Mouse (Mus musculus) heart, postnatal 0 days (tissue): ENCODE measurements around the gene Sult4a1. TPM values are rescaled to one million over a fixed set of nuclear protein-coding genes. Genes with fewer than 3 reads are reported as not detected.

Experiments used
- ATAC-seq: fragments of 200-750 bp; cut with Nextera tagmentation; 2 replicates; pipeline ENCODE4 v1.8.0; 2017; ENCODE audit warnings: low read depth, moderate number of reproducible peaks, moderate library complexity; ENCODE audit not compliant: insufficient read depth
- DNase-seq: peaks from one replicate; pipeline ENCODE4 v3.0.0-alpha.2; 2016; ENCODE audit warnings: low spot score
- H3K27ac ChIP-seq: fragments of 300-500 bp; sonication (generic); 2 replicates; pipeline ENCODE4 v1.5.1; 2014; ENCODE audit warnings: low read depth, mild to moderate bottlenecking
- H3K27me3 ChIP-seq: fragments of 300-500 bp; sonication (generic); 2 replicates; pipeline ENCODE4 v1.6.1; 2014; ENCODE audit warnings: low read length, mixed read lengths; ENCODE audit not compliant: control insufficient read depth, insufficient read depth
- H3K36me3 ChIP-seq: fragments of 300-500 bp; sonication (generic); replicated peaks from 2 replicates; pipeline ENCODE4 v1.6.1; 2014; ENCODE audit warnings: low read length, mixed read lengths; ENCODE audit not compliant: control insufficient read depth, insufficient read depth
- H3K4me1 ChIP-seq: fragments of 300-500 bp; sonication (generic); 2 replicates; pipeline ENCODE4 v1.6.1; 2014; ENCODE audit warnings: antibody characterized with exemption; ENCODE audit not compliant: control insufficient read depth, insufficient read depth
- H3K4me2 ChIP-seq: fragments of 300-500 bp; sonication (generic); 2 replicates; pipeline ENCODE4 v1.6.1; 2014; ENCODE audit warnings: low read depth, mild to moderate bottlenecking, low read length, moderate library complexity
- H3K4me3 ChIP-seq: fragments of 300-500 bp; sonication (generic); 2 replicates; pipeline ENCODE4 v1.5.1; 2014; ENCODE audit warnings: low read depth, low read length
- H3K9ac ChIP-seq: fragments of 300-500 bp; sonication (generic); replicated peaks from 2 replicates; pipeline ENCODE4 v1.6.1; 2014; ENCODE audit warnings: low read depth, low read length, mixed read lengths
- H3K9me3 ChIP-seq: fragments of 300-500 bp; sonication (generic); replicated peaks from 2 replicates; pipeline ENCODE4 v1.6.1; 2016; ENCODE audit warnings: low read length; ENCODE audit not compliant: control insufficient read depth
- CTCF ChIP-seq: IDR thresholded peaks from 2 replicates; pipeline ENCODE4 v1.5.1; 2016; ENCODE audit warnings: antibody characterized with exemption, control low read depth, low read depth
- EP300 ChIP-seq: IDR thresholded peaks from 2 replicates; pipeline ENCODE4 v1.6.1; 2016; ENCODE audit warnings: antibody characterized with exemption, low read depth
- WGBS: fragments of 180-500 bp; shearing (Covaris S2); extraction: QIAGEN DNeasy Blood & Tissue Kit; methylation state at CpG from one replicate; pipeline ENCODE4 v1.1.7; 2014; 5-methylcytosine and 5-hydroxymethylcytosine counted together
- polyA plus RNA-seq: library from polyadenylated mRNA; unstranded; fragments of >200 nt; fragmentation: Nextera tagmentation; extraction: Ambion mirVana; gene quantifications from 2 replicates; pipeline ENCODE4 v1.2.1, GENCODE M21; 2015
- total RNA-seq: library from RNA; depleted of rRNA; stranded (reverse); fragments of >200 nt; gene quantifications from 2 replicates; pipeline ENCODE4 v1.2.3, GENCODE M21; 2014; ENCODE audit warnings: low replicate concordance; rRNA removed

The Sult4a1 gene
- total and polyA plus RNA-seq, 2 experiments from 2014 or later, result 0.18 to 0.46 TPM

DNA sequence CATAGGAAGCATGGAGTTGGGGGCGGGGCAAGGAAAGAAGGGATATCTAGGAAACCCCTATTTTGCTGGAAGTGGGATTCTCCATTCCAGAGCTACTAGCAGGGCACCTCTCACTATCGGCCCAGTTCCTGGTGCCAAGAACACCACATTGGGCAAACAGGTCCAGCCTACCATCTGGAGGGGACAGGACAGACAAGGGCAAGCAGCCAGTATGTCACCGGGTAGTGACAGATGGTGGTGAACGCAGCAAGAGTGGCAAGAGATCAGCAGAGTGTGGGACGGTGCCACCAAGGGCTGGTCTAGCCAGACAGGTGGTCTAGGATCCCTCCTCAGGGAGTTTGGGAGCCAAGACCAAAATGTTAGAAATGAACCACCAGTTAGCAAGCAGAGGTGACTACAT is 68.5 kb downstream of the Sult4a1 start:
- ATAC-seq, result no peak
- H3K9ac ChIP-seq, result no peak overlapping the region

More for the DNA sequence above, 68.5 kb downstream of the Sult4a1 start:
- TF ChIP-seq CTCF (no peak), EP300 (no peak)
- H3K36me3 ChIP-seq, result no peaks in the 10 kb centered on the region
- DNase-seq, result no peak
- no peaks in the 10 kb centered on the region for H3K27me3 ChIP-seq
- H3K9me3 ChIP-seq, result no peaks in the 10 kb centered on the region
- no peak overlapping the region for H3K4me3 ChIP-seq
- H3K4me2 ChIP-seq, result no peak overlapping the region
- WGBS, result 84% methylated on average over 5 of the region's 5 CpGs
- H3K4me1 ChIP-seq, result no peaks in the 10 kb centered on the region
- no peak overlapping the region for H3K27ac ChIP-seq

Other genes with a start within 250 kb of the Sult4a1 start
- gene Efcab6, start 40.4 kb downstream of the Sult4a1 start, total RNA-seq, result 0.12 TPM in 1 of 2 replicates, not detected in the other
- 0.08 TPM in 1 of 2 replicates, not detected in the other for gene Efcab6, start 40.4 kb downstream of the Sult4a1 start, polyA plus RNA-seq
- not detected in 2 replicates for gene Pnpla5, start 17.4 kb upstream of the Sult4a1 start, total RNA-seq
- gene Pnpla5, start 17.4 kb upstream of the Sult4a1 start, polyA plus RNA-seq, result not detected in 2 replicates
- gene Pnpla3, start 62.1 kb upstream of the Sult4a1 start, total RNA-seq, result not detected in 2 replicates
- 0.32 and 0.48 TPM in 2 replicates for gene Pnpla3, start 62.1 kb upstream of the Sult4a1 start, polyA plus RNA-seq
- gene Samm50, start 86.5 kb upstream of the Sult4a1 start, total RNA-seq, result 34.1 and 42.4 TPM in 2 replicates
- gene Samm50, start 86.5 kb upstream of the Sult4a1 start, polyA plus RNA-seq, result 201 and 207 TPM in 2 replicates
- gene Parvb, start 126.3 kb upstream of the Sult4a1 start, total RNA-seq, result 26.1 and 31.8 TPM in 2 replicates
- 10.8 and 11.7 TPM in 2 replicates for gene Parvb, start 126.3 kb upstream of the Sult4a1 start, polyA plus RNA-seq
- gene Parvg, start 218.3 kb upstream of the Sult4a1 start, total RNA-seq, result 0.11 and 2.2 TPM in 2 replicates
- 0.68 and 1.2 TPM in 2 replicates for gene Parvg, start 218.3 kb upstream of the Sult4a1 start, polyA plus RNA-seq